Mouse (Mus musculus): ENCODE measurements at regions not wholly inside any gene's neighbourhood (a gene's known extent, or its start where the extent isn't known, plus 50 kb on each side); places are given as distances from the start of the nearest gene placed in this dataset.
A peak's percentile ranks its signal among the peaks of the same experiment; 100 is the strongest.

- H3K9me3 ChIP-seq (ENCODE audit: control insufficient read depth, low read length) = no peaks in the 10 kb centered on the region
- no peaks in the 10 kb centered on the region for H3K4me1 ChIP-seq (ENCODE audit: control insufficient read depth, insufficient read depth, low read length)
- ATAC-seq (ENCODE audit: insufficient read depth, low FRiP score, low TSS enrichment) (no peak), DNase-seq (ENCODE audit: low spot score) (no peak)
- H3K27me3 ChIP-seq (ENCODE audit: control insufficient read depth, insufficient read depth, low read length) = no peaks in the 10 kb centered on the region
- WGBS = 75% methylated on average over 12 of the region's 12 CpGs
- no peaks in the 10 kb centered on the region for H3K36me3 ChIP-seq (ENCODE audit: control insufficient read depth, insufficient read depth, low read length)
- no peak overlapping the region for H3K9ac ChIP-seq (ENCODE audit: low read length)
- H3K4me3 ChIP-seq (ENCODE audit: low read depth, low read length) = no peak overlapping the region
- H3K4me2 ChIP-seq (ENCODE audit: low read depth) = no peak overlapping the region
- no peak overlapping the region for H3K27ac ChIP-seq (ENCODE audit: low read depth, low read length)
Observed at GRCm38 (mm10) chr11:31815855-31816488, 56.0 kb upstream of the Cpeb4 start.

GRCm38 (mm10) chr11:31818032-31818431, 54.0 kb upstream of the Cpeb4 start:
- Histone ChIP-seq H3K36me3 (ENCODE audit: control insufficient read depth, insufficient read depth, low read length) (no peaks in the 10 kb centered on the region), H3K9me3 (ENCODE audit: control insufficient read depth, low read length) (no peaks in the 10 kb centered on the region), H3K27me3 (ENCODE audit: control insufficient read depth, insufficient read depth, low read length) (no peaks in the 10 kb centered on the region), H3K4me1 (ENCODE audit: control insufficient read depth, insufficient read depth, low read length) (peaks cover 6% of the 10 kb centered on the region; the same call in 1 of the 2 replicates), H3K4me3 (ENCODE audit: low read depth, low read length) (no peak overlapping the region), H3K9ac (ENCODE audit: low read length) (no peak overlapping the region), H3K4me2 (ENCODE audit: low read depth) (no peak overlapping the region), H3K27ac (ENCODE audit: low read depth, low read length) (no peak overlapping the region)
- DNase-seq (ENCODE audit: low spot score) (peak; percentile 52), ATAC-seq (ENCODE audit: insufficient read depth, low FRiP score, low TSS enrichment) (no peak; the same call in 1 of the 2 replicates)
- WGBS = 72% methylated on average over 7 of the region's 7 CpGs

GRCm38 (mm10) chr11:31819964-31820363, 52.0 kb upstream of the Cpeb4 start:
- H3K4me3 ChIP-seq (ENCODE audit: low read depth, low read length) = no peak overlapping the region
- no peak for ATAC-seq (ENCODE audit: insufficient read depth, low FRiP score, low TSS enrichment)
- H3K27me3 ChIP-seq (ENCODE audit: control insufficient read depth, insufficient read depth, low read length) = no peaks in the 10 kb centered on the region
- no peak overlapping the region for H3K27ac ChIP-seq (ENCODE audit: low read depth, low read length)
- H3K4me1 ChIP-seq (ENCODE audit: control insufficient read depth, insufficient read depth, low read length) = peaks cover 6% of the 10 kb centered on the region; the same call in 1 of the 2 replicates
- no peak overlapping the region for H3K9ac ChIP-seq (ENCODE audit: low read length)
- H3K9me3 ChIP-seq (ENCODE audit: control insufficient read depth, low read length) = no peaks in the 10 kb centered on the region
- no peak overlapping the region for H3K4me2 ChIP-seq (ENCODE audit: low read depth)
- no peaks in the 10 kb centered on the region for H3K36me3 ChIP-seq (ENCODE audit: control insufficient read depth, insufficient read depth, low read length)
- 93% methylated on average over 4 of the region's 4 CpGs for WGBS
- no peak for DNase-seq (ENCODE audit: low spot score)

DNA sequence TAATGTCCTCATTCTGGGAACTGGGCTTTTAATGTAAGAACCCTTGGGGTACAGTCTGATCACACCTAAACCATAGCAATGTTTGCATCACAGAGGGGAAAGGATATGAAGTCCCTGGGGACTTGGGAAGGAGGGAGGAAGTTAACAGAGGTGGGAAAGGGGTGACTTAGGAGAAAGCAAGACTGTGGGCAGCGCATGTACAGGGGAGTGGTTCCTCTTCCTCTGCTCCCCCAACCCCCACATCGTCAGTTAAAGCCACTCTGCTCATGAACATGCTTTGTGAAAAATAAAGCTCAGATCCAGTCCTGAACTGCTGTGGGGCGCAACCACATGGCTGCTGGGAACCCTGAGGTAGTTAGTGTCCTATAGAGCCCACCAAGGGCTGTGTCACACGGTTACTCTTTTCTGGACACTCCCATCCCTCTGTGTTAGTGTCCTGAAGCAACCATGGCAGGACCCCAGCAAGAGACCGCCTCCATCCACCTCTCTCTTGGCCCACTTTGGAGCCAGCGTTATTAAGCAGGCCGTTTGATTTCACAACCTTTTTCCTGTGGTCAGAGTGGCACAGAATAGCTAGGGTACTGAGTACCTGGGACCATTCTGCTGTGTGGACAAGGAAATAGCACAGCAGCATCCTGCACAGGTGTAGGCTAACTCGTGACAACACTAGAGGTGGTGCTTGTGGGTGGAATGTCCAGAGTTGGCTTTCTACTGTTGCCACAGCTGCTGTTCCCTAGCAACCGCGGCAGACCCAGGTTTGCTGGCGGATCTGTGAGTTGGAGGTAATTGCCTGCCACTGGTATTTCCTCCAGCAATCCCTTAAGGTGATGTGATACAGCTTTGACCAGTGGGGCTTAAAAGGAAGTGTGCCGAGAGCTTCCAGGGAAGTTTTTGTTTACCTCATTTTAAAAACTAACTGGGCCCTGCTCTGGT, 50.3 kb upstream of the Cpeb4 start:
- no peaks in the 10 kb centered on the region for H3K36me3 ChIP-seq (ENCODE audit: control insufficient read depth, insufficient read depth, low read length)
- H3K4me3 ChIP-seq (ENCODE audit: low read depth, low read length) = no peak overlapping the region
- H3K4me2 ChIP-seq (ENCODE audit: low read depth) = no peak overlapping the region
- ATAC-seq (ENCODE audit: insufficient read depth, low FRiP score, low TSS enrichment) (no peak), DNase-seq (ENCODE audit: low spot score) (no peak)
- 67% methylated on average over 12 of the region's 12 CpGs for WGBS
- H3K4me1 ChIP-seq (ENCODE audit: control insufficient read depth, insufficient read depth, low read length) = peaks cover 6% of the 10 kb centered on the region; the same call in 1 of the 2 replicates
- no peaks in the 10 kb centered on the region for H3K27me3 ChIP-seq (ENCODE audit: control insufficient read depth, insufficient read depth, low read length)
- H3K27ac ChIP-seq (ENCODE audit: low read depth, low read length) = no peak overlapping the region
- no peak overlapping the region for H3K9ac ChIP-seq (ENCODE audit: low read length)
- no peaks in the 10 kb centered on the region for H3K9me3 ChIP-seq (ENCODE audit: control insufficient read depth, low read length)

All from neural tube, embryonic 11.5 days (tissue).